ENCODE assay signal across 18 mouse cellular contexts in genomic region chr17:25404190-25404589, GRCm38 (mm10). TPM values are rescaled to one million over a fixed set of nuclear protein-coding genes. Genes with fewer than 3 reads are reported as not detected.
DNase-seq lines count a peak whose midpoint lies in the region; ATAC-seq and TF ChIP-seq lines count a peak whose summit lies in the region.
"Had no signal": no experiment of that assay in that cellular context is flagged by ENCODE, and none has a peak within 500 bp of the region (broad histone marks: within the 10 kb centered on the region; RNA-seq: fewer than 3 reads in every experiment).

No protein-coding gene starts in this region.

- no peak overlapping the region for H3K4me2 ChIP-seq in forebrain, embryonic 14.5 days (ENCODE audit: low read length)
- H3K4me2 ChIP-seq in midbrain, postnatal 0 days (ENCODE audit: low read depth, low read length, poor library complexity, severe bottlenecking), result peak overlapping the region; percentile 3; the same call in 1 of the 2 replicates
- H3K4me2 ChIP-seq: kidney, embryonic 15.5 days had no signal

- H3K9me3 ChIP-seq in heart, embryonic 10.5 days, result no peaks in the 10 kb centered on the region
- H3K9me3 ChIP-seq in forebrain, embryonic 14.5 days (replicated peaks; ENCODE audit: control insufficient read depth, low read length), result no peaks in the 10 kb centered on the region
- no peaks in the 10 kb centered on the region for H3K9me3 ChIP-seq in limb, embryonic 10.5 days (replicated peaks)
- H3K9me3 ChIP-seq in midbrain, postnatal 0 days (ENCODE audit: low read length), result no peaks in the 10 kb centered on the region
- H3K9me3 ChIP-seq: kidney, embryonic 15.5 days had no signal

- H3K27ac ChIP-seq in heart, embryonic 10.5 days, result peak overlapping the region; percentile 88; the same call in 1 of the 2 replicates
- peak overlapping the region; percentile 63; the same call in 1 of the 2 replicates for H3K27ac ChIP-seq in forebrain, embryonic 14.5 days (ENCODE audit: low read depth, low read length)
- 0 out of 2 replicates have a peak overlapping the region, but pooled peaks have one; percentile 9 for H3K27ac ChIP-seq in limb, embryonic 10.5 days
- peak overlapping the region; percentile 75 for H3K27ac ChIP-seq in midbrain, postnatal 0 days (ENCODE audit: low read depth, low read length)
- H3K27ac ChIP-seq: liver, embryonic 14.5 days had no signal

- no peak; the same call in 1 of the 2 replicates for ATAC-seq in forebrain, embryonic 14.5 days
- ATAC-seq in midbrain, postnatal 0 days (ENCODE audit: low FRiP score), result peak; percentile 41; the same call in 1 of the 2 replicates
- no peak for ATAC-seq in cerebellum, adult (ENCODE audit: insufficient number of reproducible peaks, low FRiP score, low TSS enrichment)
- ATAC-seq: inflammation-experienced regulatory T-cells, adult 6 months had no signal

- DNase-seq in heart, embryonic 10.5 days (ENCODE audit: low spot score), result no peak
- no peak for DNase-seq in heart, postnatal 14 days
- peak; percentile 61 for DNase-seq in forebrain, embryonic 14.5 days (ENCODE audit: low spot score)
- no peak for DNase-seq in limb, embryonic 10.5 days (ENCODE audit: low spot score)
- peak; percentile 56 for DNase-seq in midbrain, postnatal 0 days (ENCODE audit: low spot score)
- no peak for DNase-seq in thymus, postnatal 10 days (ENCODE audit: low spot score in 2 of 2)
- no peak for DNase-seq in layer of hippocampus, adult 8-10 months (ENCODE audit: low spot score in 2 of 2)
- DNase-seq: adrenal gland, postnatal 14 days; cerebellum, postnatal 10 days; embryo, embryonic 11 days; gastrocnemius, postnatal 10 days had no signal

- H3K4me1 ChIP-seq in heart, embryonic 10.5 days, result peaks cover 80% of the 10 kb centered on the region
- H3K4me1 ChIP-seq in forebrain, embryonic 14.5 days (ENCODE audit: control insufficient read depth, insufficient read depth, low read length), result peaks cover 33% of the 10 kb centered on the region
- peaks cover 66% of the 10 kb centered on the region for H3K4me1 ChIP-seq in limb, embryonic 10.5 days
- H3K4me1 ChIP-seq in midbrain, postnatal 0 days (ENCODE audit: insufficient read depth, low read length), result peaks cover 40% of the 10 kb centered on the region

- no peak for TF ChIP-seq CTCF in midbrain, postnatal 0 days (IDR thresholded peaks at IDR 0.05)

- H3K36me3 ChIP-seq in heart, embryonic 10.5 days, result peaks cover 8% of the 10 kb centered on the region
- H3K36me3 ChIP-seq in forebrain, embryonic 14.5 days (ENCODE audit: control insufficient read depth, insufficient read depth, low read length), result no peaks in the 10 kb centered on the region
- no peaks in the 10 kb centered on the region for H3K36me3 ChIP-seq in limb, embryonic 10.5 days
- H3K36me3 ChIP-seq in midbrain, postnatal 0 days (ENCODE audit: insufficient read depth, low read length), result no peaks in the 10 kb centered on the region
- H3K36me3 ChIP-seq: kidney, embryonic 15.5 days had no signal

- no peak overlapping the region for H3K9ac ChIP-seq in forebrain, embryonic 14.5 days (ENCODE audit: low read length)
- H3K9ac ChIP-seq in midbrain, postnatal 0 days (replicated peaks; ENCODE audit: low read length, poor library complexity, severe bottlenecking), result 0 out of 2 replicates have a peak overlapping the region, but pooled peaks have one; percentile 13
- H3K9ac ChIP-seq: kidney, embryonic 15.5 days; liver, embryonic 14.5 days had no signal

- no peak overlapping the region for H3K4me3 ChIP-seq in heart, embryonic 10.5 days
- H3K4me3 ChIP-seq in forebrain, embryonic 14.5 days (ENCODE audit: low read depth, low read length), result no peak overlapping the region
- no peak overlapping the region for H3K4me3 ChIP-seq in limb, embryonic 10.5 days
- no peak overlapping the region for H3K4me3 ChIP-seq in midbrain, postnatal 0 days (ENCODE audit: low read depth, low read length)
- H3K4me3 ChIP-seq: kidney, embryonic 15.5 days had no signal

- 29% methylated on average over 3 of the region's 3 CpGs for WGBS in heart, embryonic 10.5 days
- 9% methylated on average over 3 of the region's 3 CpGs for WGBS in forebrain, embryonic 14.5 days
- WGBS in limb, embryonic 10.5 days, result 36% methylated on average over 3 of the region's 3 CpGs
- 22% methylated on average over 3 of the region's 3 CpGs for WGBS in midbrain, postnatal 0 days

- peaks cover 4% of the 10 kb centered on the region; the same call in 1 of the 2 replicates for H3K27me3 ChIP-seq in heart, embryonic 10.5 days (ENCODE audit: insufficient read depth, poor library complexity, severe bottlenecking)
- H3K27me3 ChIP-seq in forebrain, embryonic 14.5 days (replicated peaks; ENCODE audit: control insufficient read depth, insufficient read depth, low read length), result peaks cover 58% of the 10 kb centered on the region
- H3K27me3 ChIP-seq in limb, embryonic 10.5 days (ENCODE audit: low read depth, poor library complexity, severe bottlenecking), result peaks cover 26% of the 10 kb centered on the region
- H3K27me3 ChIP-seq in midbrain, postnatal 0 days (ENCODE audit: insufficient read depth, low read length), result no peaks in the 10 kb centered on the region
- H3K27me3 ChIP-seq: kidney, embryonic 15.5 days had no signal

- intact Hi-C loops in heart, postnatal 14 days (cut with DNase I), result no loop called here

RNA-seq across cellular contexts. Expression of gene Cacna1h, which starts 29.4 kb away (rescaled TPM):
- 11.1 and 11.8 TPM in 2 replicates for polyA plus RNA-seq in heart, embryonic 10.5 days (2016; fragmentation: Nextera tagmentation; extraction: Ambion mirVana)
- 1 to 10 TPM; 4.9 to 8.1 TPM for total RNA-seq in heart, postnatal 14 days (2021)
- polyA plus RNA-seq in forebrain, embryonic 14.5 days (2014; fragmentation: Nextera tagmentation; extraction: Ambion mirVana), result 5.5 and 11.0 TPM in 2 replicates
- polyA plus RNA-seq in limb, embryonic 10.5 days (2016; fragmentation: Nextera tagmentation; extraction: Ambion mirVana), result 1.8 and 3.2 TPM in 2 replicates
- total RNA-seq in midbrain, postnatal 0 days (2014; rRNA removed), result 117 and 164 TPM in 2 replicates
- 7.6 and 9.5 TPM in 2 replicates for polyA plus RNA-seq in midbrain, postnatal 0 days (2015; fragmentation: Nextera tagmentation; extraction: Ambion mirVana)
- 100 to 1,000 TPM in 2 of 4 experiments, 10 to 100 TPM in 2; 92.8 to 120 (median 105) TPM for total RNA-seq in layer of hippocampus, adult 8-10 months (2022)
- polyA plus RNA-seq: inflammation-experienced regulatory T-cells, adult 6 months had no signal

RNA-seq across cellular contexts. Expression of gene Tpsg1, which starts 35.1 kb away (rescaled TPM):
- 0.54 TPM in 1 of 2 replicates, not detected in the other for polyA plus RNA-seq in heart, embryonic 10.5 days (2016; fragmentation: Nextera tagmentation; extraction: Ambion mirVana)
- not detected for total RNA-seq in heart, postnatal 14 days (2021)
- 0.48 and 1.1 TPM in 2 replicates for polyA plus RNA-seq in forebrain, embryonic 14.5 days (2014; fragmentation: Nextera tagmentation; extraction: Ambion mirVana)
- not detected in 2 replicates for polyA plus RNA-seq in limb, embryonic 10.5 days (2016; fragmentation: Nextera tagmentation; extraction: Ambion mirVana)
- not detected in 2 replicates for total RNA-seq in midbrain, postnatal 0 days (2014; rRNA removed)
- 1.0 and 1.2 TPM in 2 replicates for polyA plus RNA-seq in midbrain, postnatal 0 days (2015; fragmentation: Nextera tagmentation; extraction: Ambion mirVana)
- total RNA-seq in layer of hippocampus, adult 8-10 months (2022), result under 1 TPM in 1 of 4 experiments, not detected in 3; 0.47 TPM
- total RNA-seq: adrenal gland, postnatal 14 days; gastrocnemius, postnatal 10 days; heart, adult 8-10 months had no signal
- polyA plus RNA-seq: inflammation-experienced regulatory T-cells, adult 6 months had no signal

RNA-seq across cellular contexts. Expression of gene Tpsb2, which starts 38.1 kb away (rescaled TPM):
- polyA plus RNA-seq in heart, embryonic 10.5 days (2016; fragmentation: Nextera tagmentation; extraction: Ambion mirVana), result not detected in 2 replicates
- total RNA-seq in heart, postnatal 14 days (2021), result 1 to 10 TPM; 5.2 to 5.7 TPM
- polyA plus RNA-seq in forebrain, embryonic 14.5 days (2014; fragmentation: Nextera tagmentation; extraction: Ambion mirVana), result 0.25 TPM in 1 of 2 replicates, not detected in the other
- polyA plus RNA-seq in limb, embryonic 10.5 days (2016; fragmentation: Nextera tagmentation; extraction: Ambion mirVana), result not detected in 2 replicates
- total RNA-seq in midbrain, postnatal 0 days (2014; rRNA removed), result 0.28 and 1.8 TPM in 2 replicates
- polyA plus RNA-seq in midbrain, postnatal 0 days (2015; fragmentation: Nextera tagmentation; extraction: Ambion mirVana), result 0.60 and 1.0 TPM in 2 replicates
- total RNA-seq in layer of hippocampus, adult 8-10 months (2022), result 1 to 10 TPM in 1 of 4 experiments, under 1 TPM in 3; 0.31 to 1.0 (median 0.59) TPM
- polyA plus RNA-seq: inflammation-experienced regulatory T-cells, adult 6 months; limb, embryonic 11.5 days had no signal

RNA-seq across cellular contexts. Expression of gene Tekt4, which starts 50.2 kb away (rescaled TPM):
- 0.55 and 0.84 TPM in 2 replicates for polyA plus RNA-seq in heart, embryonic 10.5 days (2016; fragmentation: Nextera tagmentation; extraction: Ambion mirVana)
- under 1 TPM in 1 of 2 experiments, not detected in 1; 0.50 TPM for total RNA-seq in heart, postnatal 14 days (2021)
- polyA plus RNA-seq in forebrain, embryonic 14.5 days (2014; fragmentation: Nextera tagmentation; extraction: Ambion mirVana), result 1.2 and 1.4 TPM in 2 replicates
- not detected in 2 replicates for polyA plus RNA-seq in limb, embryonic 10.5 days (2016; fragmentation: Nextera tagmentation; extraction: Ambion mirVana)
- 1.9 and 5.2 TPM in 2 replicates for total RNA-seq in midbrain, postnatal 0 days (2014; rRNA removed)
- polyA plus RNA-seq in midbrain, postnatal 0 days (2015; fragmentation: Nextera tagmentation; extraction: Ambion mirVana), result 2.1 and 2.3 TPM in 2 replicates
- total RNA-seq in layer of hippocampus, adult 8-10 months (2022), result 1 to 10 TPM in 3 of 4 experiments, under 1 TPM in 1; 0.96 to 1.8 (median 1.2) TPM
- total RNA-seq: adrenal gland, postnatal 14 days; gastrocnemius, postnatal 10 days had no signal
- polyA plus RNA-seq: inflammation-experienced regulatory T-cells, adult 6 months; kidney, embryonic 15.5 days; limb, embryonic 11.5 days; stomach, embryonic 16.5 days had no signal

RNA-seq across cellular contexts. Expression of gene Tpsab1, which starts 58.8 kb away (rescaled TPM):
- polyA plus RNA-seq in heart, embryonic 10.5 days (2016; fragmentation: Nextera tagmentation; extraction: Ambion mirVana), result not detected in 2 replicates
- total RNA-seq in heart, postnatal 14 days (2021), result 1 to 10 TPM; 2.3 to 2.6 TPM
- polyA plus RNA-seq in forebrain, embryonic 14.5 days (2014; fragmentation: Nextera tagmentation; extraction: Ambion mirVana), result not detected in 2 replicates
- polyA plus RNA-seq in limb, embryonic 10.5 days (2016; fragmentation: Nextera tagmentation; extraction: Ambion mirVana), result not detected in 2 replicates
- not detected in 2 replicates for total RNA-seq in midbrain, postnatal 0 days (2014; rRNA removed)
- polyA plus RNA-seq in midbrain, postnatal 0 days (2015; fragmentation: Nextera tagmentation; extraction: Ambion mirVana), result not detected in 2 replicates
- not detected for total RNA-seq in layer of hippocampus, adult 8-10 months (2022)
- polyA plus RNA-seq: inflammation-experienced regulatory T-cells, adult 6 months; limb, embryonic 11.5 days; liver, embryonic 14.5 days had no signal

Comparison
In these comparisons a context has a peak if more than half of its experiments do, and no peak if none do; other contexts are left out.
1. DNase-seq: peak in forebrain, embryonic 14.5 days (single experiment) and midbrain, postnatal 0 days (single experiment); none in heart, embryonic 10.5 days (single experiment), heart, postnatal 14 days (0 of 2), limb, embryonic 10.5 days (single experiment), thymus, postnatal 10 days (0 of 2) and layer of hippocampus, adult 8-10 months (0 of 2).
2. H3K27ac ChIP-seq: peak in every context shown above with its lines; median percentile 88 in heart, embryonic 10.5 days; 75 in midbrain, postnatal 0 days; 63 in forebrain, embryonic 14.5 days; 9 in limb, embryonic 10.5 days.